Mouse (Mus musculus) spleen, adult 2 months (tissue): ENCODE data around the gene Pde1a.

Experiments
- CTCF ChIP-seq: fragments of 200-500 bp; IDR thresholded peaks from 2 replicates; pipeline ENCODE4 v1.5.1; 2011; ENCODE audit warnings: mild to moderate bottlenecking, inconsistent platforms; ENCODE audit not compliant: insufficient read depth, insufficient read length, insufficient replicate concordance; ENCODE audit errors: extremely low read depth
- POLR2A ChIP-seq: fragments of 200-500 bp; IDR thresholded peaks from 2 replicates; pipeline ENCODE4 v1.6.1; 2011; ENCODE audit warnings: low read depth, low read length, inconsistent platforms

DNA sequence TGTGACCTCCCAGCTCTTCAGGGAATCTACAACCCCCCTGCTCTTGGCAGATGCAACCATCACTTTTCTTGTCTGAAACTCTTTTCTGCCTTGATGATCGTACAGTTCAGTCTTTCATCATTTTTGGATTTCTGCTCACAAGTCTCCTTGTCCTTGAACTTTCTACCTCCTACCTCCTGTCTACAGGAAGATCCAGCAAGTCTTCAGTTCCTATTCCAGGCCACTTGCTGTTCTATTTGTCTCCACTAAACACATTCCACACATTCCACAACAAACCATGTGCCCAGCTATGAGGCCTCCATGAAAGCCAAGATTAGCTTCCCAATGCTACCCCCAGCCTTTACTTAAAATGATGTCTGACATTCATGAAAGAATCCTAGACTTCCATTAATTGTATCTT is 163.2 kb downstream of the Pde1a start:
- TF ChIP-seq CTCF (no peak), POLR2A (no peak)
